Mouse (Mus musculus) inflammation-experienced regulatory T-cells, adult 16 weeks (primary cell): ENCODE measurements around the gene Zfp935. TPM values are rescaled to one million over a fixed set of nuclear protein-coding genes. Genes with fewer than 3 reads are reported as not detected.

Experiments
- polyA plus RNA-seq: library from polyadenylated mRNA; unstranded; fragments of 100-300 nt; shearing (Covaris generic); gene quantifications from one replicate; pipeline ENCODE4 v1.2.1, GENCODE M21; 2017

The Zfp935 gene
- polyA plus RNA-seq: not detected

DNA sequence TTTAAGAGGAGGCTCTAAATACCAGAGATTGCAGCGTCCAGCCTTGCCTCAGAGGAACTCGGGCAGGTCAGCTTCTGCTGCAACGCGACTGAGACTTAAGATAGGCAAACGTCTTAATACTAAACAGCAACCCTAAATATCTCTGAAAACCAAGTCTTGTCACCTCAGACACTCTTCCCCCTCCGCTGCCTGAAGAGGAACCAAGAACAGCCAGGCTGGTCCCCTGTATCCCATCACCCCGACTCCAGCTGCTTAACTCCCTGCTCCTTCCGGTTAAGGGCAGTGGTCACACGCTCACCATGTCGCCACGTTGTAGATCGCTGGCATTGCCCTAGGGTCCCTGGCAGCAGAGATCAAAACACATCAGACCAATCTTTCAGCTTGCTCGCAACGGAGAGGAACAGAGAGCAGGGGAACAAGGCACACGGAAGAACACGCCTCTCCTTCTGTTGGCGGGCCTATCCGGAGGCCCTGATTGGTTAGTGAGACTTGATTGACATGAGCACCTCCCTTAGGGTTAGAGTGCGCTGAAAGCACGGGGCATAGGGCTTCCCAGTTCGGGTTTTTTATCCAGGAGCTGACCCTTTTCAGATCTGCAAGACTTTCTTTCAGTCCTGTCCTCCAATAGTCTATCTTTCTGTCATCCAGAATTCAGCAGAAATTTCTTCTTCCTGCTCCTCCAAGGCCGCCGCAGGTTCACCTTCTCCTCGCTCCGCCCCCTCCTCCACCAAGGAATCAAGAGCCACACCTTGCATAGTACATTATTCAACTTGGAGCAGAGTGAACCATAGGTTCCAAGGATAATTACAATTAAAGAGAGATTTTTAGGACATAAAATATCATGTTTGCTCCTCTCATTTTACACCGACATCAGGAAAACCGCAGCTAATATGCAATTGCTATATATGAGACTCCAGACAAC lies at the start of gene Zfp935:
TSS of gene Zfp935 (minus strand) at position 323 of the 922 bp plus-strand sequence.

GRCm38 (mm10) chr13:62571099-62571498 lies 12.8 kb upstream of the Zfp935 start, which contains the start of gene Zfp934:
TSS of gene Zfp934 (minus strand) at chr13:62571199.

GRCm38 (mm10) chr13:62466424-62467334 lies 91.6 kb downstream of the Zfp935 start, which contains the start of gene Gm49359:
TSS of gene Gm49359 (minus strand) at chr13:62466832.

Other genes with a start within 250 kb of the Zfp935 start
- gene Gm3604, start 175.3 kb downstream of the Zfp935 start, polyA plus RNA-seq: 5.9 TPM
- 17.9 TPM for gene Gm49359, start 91.7 kb downstream of the Zfp935 start, polyA plus RNA-seq
- 10.9 TPM for gene Zfp934, start 12.7 kb upstream of the Zfp935 start, polyA plus RNA-seq
- 3.1 TPM for gene 6720489N17Rik, start 65.7 kb upstream of the Zfp935 start, polyA plus RNA-seq
- gene Platr25, start 202.2 kb upstream of the Zfp935 start, polyA plus RNA-seq: 18.9 TPM
- 6.7 TPM for gene Gm5141, start 227.3 kb upstream of the Zfp935 start, polyA plus RNA-seq